2 mouse cellular contexts compared by ENCODE assay signal in the genomic region with DNA sequence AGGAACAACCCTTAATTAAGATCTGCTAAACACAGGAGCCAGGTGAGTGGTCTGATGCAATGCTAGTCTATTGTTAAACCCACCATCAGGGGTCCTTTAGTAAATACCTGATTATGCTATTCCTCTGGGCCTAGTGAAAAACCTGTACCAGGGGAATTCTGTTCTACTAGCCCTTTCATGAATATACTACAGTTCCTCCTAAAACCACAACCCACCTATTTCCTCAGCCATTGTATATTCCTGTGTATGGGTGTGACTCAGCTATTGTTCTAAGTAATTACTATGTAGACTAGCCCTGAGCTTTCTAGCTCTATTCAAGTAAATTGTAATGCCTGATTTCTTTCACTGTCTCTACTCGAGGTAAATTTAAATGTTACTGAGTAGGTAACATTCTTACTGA. TPM values are rescaled to one million over a fixed set of nuclear protein-coding genes. Genes with fewer than 3 reads are reported as not detected.
"Had no signal": no experiment of that assay in that cellular context is flagged by ENCODE, and none has a peak within 500 bp of the region (broad histone marks: within the 10 kb centered on the region; RNA-seq: fewer than 3 reads in every experiment).

No protein-coding gene starts in this region.

RNA-seq across cellular contexts. Expression of gene Egfem1, which starts 57.0 kb away (rescaled TPM):
- polyA plus RNA-seq: inflammation-experienced regulatory T-cells, adult 6 months; large intestine, adult 2 months had no signal
